Mouse (Mus musculus) cerebellum, postnatal 4 days (tissue): ENCODE results near the gene Ppp2r5c.

Experiments used
- DNase-seq, 2 experiments: peaks; one replicate each; pipeline ENCODE4 v3.0.0; 2022; ENCODE audit warnings: low spot score in 2 of 2, mixed read lengths in 1 of 2

Gene Ppp2r5c

GRCm38 (mm10) chr12:110511856-110512433 is 65.0 kb downstream of the Ppp2r5c start:
- DNase-seq = no peak

- DNase-seq = no peak
Measured at GRCm38 (mm10) chr12:110512884-110513283, 66.0 kb downstream of the Ppp2r5c start.

- DNase-seq = no peak
Measured at GRCm38 (mm10) chr12:110515676-110516075, 68.8 kb downstream of the Ppp2r5c start.

GRCm38 (mm10) chr12:110520236-110520987 is 73.5 kb downstream of the Ppp2r5c start:
- no peak for DNase-seq

GRCm38 (mm10) chr12:110523526-110523925 is 76.6 kb downstream of the Ppp2r5c start:
- DNase-seq = no peak

GRCm38 (mm10) chr12:110532711-110533110 is 85.8 kb downstream of the Ppp2r5c start:
- no peak for DNase-seq

DNA sequence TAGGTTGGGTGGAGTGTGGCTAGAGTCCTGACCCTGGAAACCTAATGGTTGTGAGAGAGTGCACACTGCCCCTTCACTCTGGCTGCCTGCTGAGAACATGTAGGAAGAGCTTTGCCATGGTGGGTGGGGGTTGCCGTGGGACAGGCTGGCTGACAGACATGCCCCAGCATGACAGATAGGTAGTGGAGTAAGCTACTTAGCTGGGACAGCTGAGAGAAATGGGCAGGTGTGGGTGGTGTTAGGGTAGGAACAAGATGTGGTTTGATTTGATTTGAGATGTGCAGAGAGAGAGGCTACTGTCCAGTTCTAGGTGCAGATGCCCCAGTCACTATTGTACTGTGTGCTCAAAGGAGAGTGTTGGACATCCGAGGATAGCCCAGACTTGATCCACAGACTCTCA is 86.2 kb downstream of the Ppp2r5c start:
- DNase-seq = no peak

DNA sequence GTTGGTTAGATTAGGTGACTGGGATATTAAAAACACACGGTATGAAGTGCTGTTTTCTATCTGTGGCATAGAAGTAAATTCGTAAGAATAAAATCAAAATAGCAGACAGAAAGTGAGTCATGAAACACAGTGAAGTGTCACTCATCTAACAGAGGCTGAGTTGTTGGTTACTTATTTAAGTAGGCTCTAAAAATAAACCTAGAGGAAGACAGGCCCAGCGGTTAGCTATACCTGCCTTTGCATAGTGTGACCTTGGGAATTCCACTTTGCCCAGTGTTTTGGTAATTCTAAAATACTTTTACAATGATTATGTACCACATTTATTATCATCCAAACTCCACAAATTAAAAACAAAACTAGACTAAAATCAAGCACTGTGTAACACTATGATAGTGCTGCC is 86.9 kb downstream of the Ppp2r5c start:
- no peak for DNase-seq

GRCm38 (mm10) chr12:110535361-110535760 is 88.4 kb downstream of the Ppp2r5c start:
- no peak for DNase-seq

DNA sequence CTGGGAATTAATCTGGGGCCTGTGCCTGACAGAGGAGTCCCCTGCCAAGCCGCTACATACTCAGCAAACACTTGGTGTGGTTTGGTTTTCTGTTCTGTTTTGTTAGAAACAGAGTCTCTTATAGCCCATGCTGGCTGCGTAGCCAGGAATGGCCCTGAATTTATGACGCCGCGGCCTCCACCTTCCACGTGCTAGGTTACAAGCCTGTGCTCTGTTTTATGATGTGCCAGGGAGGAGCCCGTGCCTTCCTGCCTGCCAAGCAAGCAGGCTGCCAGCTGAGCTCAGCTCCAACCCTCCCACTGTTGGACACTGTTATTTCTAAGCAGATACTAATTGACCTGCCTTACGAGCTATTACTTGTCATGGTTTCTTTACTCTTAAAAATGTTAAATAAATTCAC is 90.8 kb downstream of the Ppp2r5c start:
- DNase-seq = no peak

DNA sequence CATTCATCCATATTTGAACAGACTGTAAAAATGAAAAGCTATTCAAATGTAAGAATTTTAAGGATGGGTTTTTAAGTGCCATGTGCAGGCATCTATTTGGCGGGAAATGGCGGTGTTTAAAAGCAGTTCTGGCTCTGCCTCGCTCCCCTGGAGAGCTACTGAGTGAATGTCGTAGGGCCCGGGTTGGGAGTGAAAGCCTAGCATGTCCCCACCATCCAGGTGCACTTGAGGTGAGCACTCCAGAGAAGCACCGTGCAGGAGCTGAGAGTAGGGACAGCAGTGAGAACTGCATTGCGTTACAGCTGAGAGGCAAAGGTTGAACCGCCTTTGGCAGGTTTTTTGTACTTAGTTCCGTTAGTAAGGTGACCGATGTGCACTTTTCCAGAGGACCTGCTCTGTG is 92.4 kb downstream of the Ppp2r5c start:
- no peak for DNase-seq

DNA sequence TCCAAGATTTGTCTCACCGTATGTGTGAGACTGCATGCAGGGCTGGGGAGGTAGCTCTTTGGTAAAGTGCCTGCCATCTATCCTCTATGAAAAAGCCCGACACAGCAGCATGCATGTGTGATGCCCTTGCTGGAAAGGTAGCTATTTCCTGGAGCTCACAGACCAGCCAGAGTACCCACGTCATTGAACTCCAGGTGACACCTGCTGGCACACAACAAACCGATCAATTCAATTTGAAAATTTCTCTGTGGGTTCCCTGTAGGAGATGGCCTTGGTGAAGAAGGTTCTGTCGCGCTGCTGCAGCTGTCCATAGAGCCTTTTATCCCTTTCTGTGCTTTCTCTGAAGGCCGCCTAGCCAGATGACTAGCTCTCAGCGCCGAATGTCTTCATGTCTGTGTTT is 92.9 kb downstream of the Ppp2r5c start:
- DNase-seq = no peak

- no peak for DNase-seq
Measured at GRCm38 (mm10) chr12:110540273-110540672, 93.4 kb downstream of the Ppp2r5c start.

DNA sequence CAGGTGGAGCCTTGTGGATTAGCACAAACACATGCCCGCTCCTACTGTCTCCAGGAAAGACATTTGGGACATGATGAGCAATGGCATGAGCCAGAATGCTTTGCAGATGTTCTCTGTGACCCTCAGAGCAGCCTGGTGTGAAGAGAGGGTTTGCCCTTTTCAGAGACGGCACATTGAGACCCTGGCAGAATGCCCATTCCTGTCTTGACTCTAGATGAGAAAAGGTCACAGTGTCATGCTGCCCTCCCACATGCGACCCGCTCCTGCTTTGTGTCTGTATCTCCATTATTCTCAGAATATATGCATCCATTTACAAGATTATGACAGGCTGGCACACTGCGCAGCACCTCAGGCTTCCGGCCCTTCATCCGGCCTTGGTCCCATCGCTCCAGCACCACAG is 94.1 kb downstream of the Ppp2r5c start:
- no peak for DNase-seq

- DNase-seq = no peak
Measured at GRCm38 (mm10) chr12:110541528-110541927, 94.6 kb downstream of the Ppp2r5c start.

- DNase-seq = no peak
Measured at GRCm38 (mm10) chr12:110545040-110545701, 98.3 kb downstream of the Ppp2r5c start.

- DNase-seq = no peak
Measured at GRCm38 (mm10) chr12:110547573-110547972, 100.7 kb downstream of the Ppp2r5c start.

GRCm38 (mm10) chr12:110549437-110550112 is 102.7 kb downstream of the Ppp2r5c start:
- DNase-seq = no peak

- DNase-seq = no peak
Measured at GRCm38 (mm10) chr12:110550364-110550763, 103.4 kb downstream of the Ppp2r5c start.

- DNase-seq = no peak
Measured at GRCm38 (mm10) chr12:110552113-110552512, 105.2 kb downstream of the Ppp2r5c start.

DNA sequence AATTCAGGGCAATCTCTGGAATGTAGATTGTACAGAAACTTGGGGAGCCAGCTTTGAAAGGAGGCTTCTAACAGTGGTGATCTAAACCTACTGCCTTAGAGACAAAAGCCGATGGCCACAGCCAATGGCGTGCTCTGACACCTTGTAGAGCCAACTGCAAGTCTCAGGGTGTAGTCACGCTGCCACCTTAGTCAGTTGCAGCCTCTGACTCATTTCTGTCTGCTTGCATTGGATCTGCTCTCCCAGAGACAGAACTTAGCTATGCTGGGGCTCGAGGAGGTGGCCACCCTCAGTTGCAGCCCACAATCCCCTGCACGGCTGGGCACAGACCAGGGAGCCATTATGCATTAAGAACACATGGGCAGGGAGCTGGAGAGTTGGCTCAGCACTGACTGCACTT is 106.4 kb downstream of the Ppp2r5c start:
- DNase-seq = no peak

GRCm38 (mm10) chr12:110555536-110556240 is 108.8 kb downstream of the Ppp2r5c start:
- DNase-seq = no peak
